Mouse (Mus musculus) left cerebral cortex, postnatal 36 days (tissue): Measurements from ENCODE around the gene Cntn5. TPM values are rescaled to one million over a fixed set of nuclear protein-coding genes. Genes with fewer than 3 reads are reported as not detected.

Experiments used
- DNase-seq, 2 experiments: peaks; one replicate each; pipeline ENCODE4 v3.0.0; 2021 to 2022; ENCODE audit warnings: low spot score in 2 of 2, mixed read lengths in 1 of 2
- intact Hi-C: fragments of 180-260 bp; cut with DNase I; formaldehyde crosslinking; loops from one replicate; pipeline ENCODE4 v1.15.1; 2025
- total RNA-seq, 2 experiments: library from RNA; stranded (reverse); gene quantifications; 2 replicates each; pipeline ENCODE4 v1.2.3; 2021

Cntn5 gene
- 10 to 100 TPM; 19.1 to 25.3 TPM for total RNA-seq

DNA sequence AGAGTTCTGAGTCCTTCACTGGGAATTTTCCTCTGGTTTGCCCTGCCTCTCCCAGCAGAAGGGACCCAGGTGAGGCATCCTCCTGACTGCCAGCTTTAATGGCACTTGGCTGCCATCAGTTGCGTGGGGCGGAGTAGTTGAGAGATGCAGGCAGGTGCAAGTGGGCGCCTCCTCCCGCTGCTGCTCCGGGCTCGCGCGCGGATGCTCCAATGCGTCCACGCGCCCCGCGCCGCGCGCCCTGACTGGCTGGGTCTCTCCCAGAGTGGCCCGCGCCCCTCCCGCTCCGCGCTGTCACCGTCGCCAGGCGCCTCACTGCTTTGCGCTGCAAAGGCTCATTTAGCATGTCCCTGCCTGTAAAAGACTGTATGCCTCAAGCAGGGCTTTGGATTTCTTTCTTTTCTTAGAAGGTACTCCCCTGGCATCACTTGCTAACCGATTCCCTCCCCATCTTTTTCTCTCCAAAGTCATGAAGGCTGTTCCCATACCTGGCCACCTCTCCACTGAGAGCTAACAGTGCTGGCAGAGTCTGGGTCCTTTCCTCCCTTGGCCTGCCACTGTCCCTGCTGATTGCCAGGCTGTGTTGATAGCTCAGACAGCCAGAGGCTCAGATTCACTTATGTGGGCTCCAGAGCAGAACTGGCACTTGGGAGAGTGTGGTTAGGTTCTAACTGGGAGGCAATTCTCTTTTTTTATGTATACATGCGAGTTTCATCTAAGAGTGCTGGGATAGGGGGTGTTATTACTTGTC lies at the start of gene Cntn5:
Gene Cntn5 (minus strand): TSS at position 160 of the 748 bp plus-strand sequence.
- intact Hi-C loops: loop anchor here (5.0 to 10.0 kb wide), 2 partner anchors 580 to 1522 kb away; no protein-coding TSS in a partner anchor
- peak; percentile 75 to 84 for DNase-seq

DNA sequence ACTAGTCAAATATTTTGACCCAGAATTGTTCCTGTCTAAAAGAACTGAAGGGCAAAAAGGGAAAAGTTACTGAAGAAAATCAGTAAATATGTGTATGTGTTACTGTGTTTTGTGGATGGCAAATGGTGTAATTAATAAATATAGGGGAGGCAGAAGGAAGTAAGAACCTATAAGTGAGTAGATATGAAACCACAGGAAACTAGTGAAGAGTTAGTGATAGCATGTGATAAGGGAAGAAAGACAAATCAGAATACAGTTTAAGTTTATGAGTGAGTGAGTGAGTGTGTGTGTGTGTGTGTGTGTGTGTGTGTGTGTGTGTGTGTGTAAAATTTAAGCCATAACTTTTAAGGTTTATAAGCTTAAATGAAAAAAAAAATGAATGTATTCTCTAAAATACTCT lies 45.9 kb upstream of the Cntn5 start:
- DNase-seq: no peak

DNA sequence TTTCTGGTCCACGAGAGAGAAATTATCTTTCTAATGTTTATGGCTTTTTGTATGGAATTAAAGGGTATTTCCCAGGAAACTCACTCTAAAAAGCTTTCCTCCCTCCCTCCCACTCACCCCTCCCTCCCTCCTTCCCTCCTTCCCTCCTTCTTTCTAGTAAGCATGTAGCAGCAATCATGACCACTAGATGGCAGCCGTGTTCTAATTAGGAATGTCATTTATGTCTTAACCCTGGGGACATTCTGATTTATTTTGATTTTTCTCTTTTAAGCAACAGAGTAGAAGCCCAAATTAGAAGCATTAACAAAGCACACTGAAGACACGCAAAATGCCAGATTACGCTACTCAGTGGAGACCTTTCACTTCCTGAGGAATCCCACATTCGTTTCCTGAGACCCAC lies 5.0 kb upstream of the Cntn5 start:
- DNase-seq: peak in 1 of 2 experiments; percentile 61
- intact Hi-C loops: loop anchor here (2.0 to 10.0 kb wide), 2 partner anchors 585 to 1967 kb away; no protein-coding TSS in a partner anchor

More for the DNA sequence above, 45.9 kb upstream of the Cntn5 start:
- intact Hi-C loops: no loop called here

DNA sequence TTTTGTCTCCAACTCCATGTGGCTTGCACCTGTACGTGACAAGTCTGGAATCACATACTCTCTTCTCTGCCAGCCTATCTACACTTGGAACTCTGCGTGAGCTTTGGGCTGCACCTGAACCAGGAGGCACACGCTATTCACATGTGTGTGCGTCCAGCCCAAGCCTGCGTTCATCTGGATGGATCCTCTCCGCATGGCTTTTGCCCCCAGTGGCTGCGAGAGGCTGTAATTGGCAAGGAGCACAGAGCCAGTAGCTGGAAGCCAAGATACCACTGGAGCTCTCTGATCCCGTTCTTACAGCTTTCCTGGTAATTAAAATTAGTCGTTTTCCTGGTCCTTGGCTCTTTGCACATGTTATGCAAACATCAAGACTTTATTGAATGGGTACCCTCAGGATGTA lies 1.1 kb upstream of the Cntn5 start:
- DNase-seq: no peak
- intact Hi-C loops: loop anchor here (10.0 kb wide), 1 partner anchor 581 kb away; no protein-coding TSS in a partner anchor

DNA sequence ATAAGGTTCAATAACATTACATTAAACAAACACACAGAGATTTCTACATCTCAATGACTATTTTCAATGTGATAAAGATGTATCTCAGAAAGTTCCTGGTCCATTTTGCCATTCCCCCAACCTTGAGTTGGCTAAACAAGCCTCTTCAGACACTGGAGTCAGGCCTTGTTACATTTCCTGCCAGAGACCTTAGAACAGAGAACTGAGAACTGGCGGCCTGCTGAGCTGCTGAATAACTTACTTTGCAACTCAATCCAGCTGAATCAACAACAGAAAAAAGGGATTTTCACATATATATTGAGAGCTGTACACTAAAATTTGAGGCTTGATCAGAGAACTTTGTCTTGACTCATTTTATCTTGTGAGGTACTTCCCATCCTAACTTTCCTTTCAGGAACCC lies 24.8 kb downstream of the Cntn5 start:
- no peak for DNase-seq
- intact Hi-C loops: no loop called here

DNA sequence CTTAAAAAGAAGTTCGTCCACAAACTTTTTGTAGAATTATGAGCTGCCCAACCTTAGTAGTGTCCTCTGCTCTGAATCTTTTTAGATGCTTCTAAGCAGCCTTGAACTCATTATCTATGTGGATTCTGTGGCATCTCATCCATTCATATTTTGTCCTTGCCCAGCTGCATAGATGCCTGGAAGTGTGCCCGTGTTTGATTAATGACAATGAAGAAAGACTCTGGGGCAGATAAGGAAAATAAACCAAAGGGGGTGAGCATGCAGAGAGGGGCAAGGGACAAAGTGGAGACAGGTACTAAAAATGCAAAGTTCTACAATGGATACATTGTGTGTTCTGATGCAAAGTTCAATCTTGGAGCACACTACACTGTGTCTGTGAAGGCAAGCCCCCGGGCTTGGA lies 30.7 kb downstream of the Cntn5 start:
- intact Hi-C loops: no loop called here
- no peak for DNase-seq

DNA sequence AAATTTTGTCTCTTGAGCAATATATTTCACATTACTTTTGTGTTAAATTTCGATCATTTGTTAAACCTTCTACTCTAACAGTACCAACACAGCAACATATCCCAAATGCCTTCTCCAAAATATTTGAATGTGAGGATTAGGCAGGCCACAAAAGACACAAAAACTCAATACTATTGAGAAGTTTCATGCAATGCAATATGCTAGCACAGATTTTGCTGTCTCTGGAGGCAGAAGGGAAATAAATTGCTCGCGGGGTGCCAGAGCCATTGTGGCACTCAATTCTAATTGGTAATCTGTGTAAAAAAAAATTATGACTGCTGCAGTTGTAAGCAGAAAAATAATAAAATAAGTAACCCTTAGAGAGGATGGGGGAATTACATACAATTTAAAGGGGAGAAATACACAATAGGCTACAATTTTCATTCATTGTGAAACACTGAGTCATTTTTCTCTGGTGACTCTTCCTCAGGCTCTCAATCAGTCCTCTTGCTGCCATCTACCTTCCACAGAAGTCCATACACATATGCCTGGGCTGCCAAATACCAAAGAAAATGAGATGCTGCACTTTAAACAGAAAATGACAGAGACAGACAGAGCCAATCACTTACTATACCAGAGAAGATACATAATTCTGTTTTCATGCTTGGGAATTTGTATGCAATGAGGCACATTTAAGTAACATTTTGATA lies 48.2 kb downstream of the Cntn5 start:
- intact Hi-C loops: no loop called here
- no peak for DNase-seq

DNA sequence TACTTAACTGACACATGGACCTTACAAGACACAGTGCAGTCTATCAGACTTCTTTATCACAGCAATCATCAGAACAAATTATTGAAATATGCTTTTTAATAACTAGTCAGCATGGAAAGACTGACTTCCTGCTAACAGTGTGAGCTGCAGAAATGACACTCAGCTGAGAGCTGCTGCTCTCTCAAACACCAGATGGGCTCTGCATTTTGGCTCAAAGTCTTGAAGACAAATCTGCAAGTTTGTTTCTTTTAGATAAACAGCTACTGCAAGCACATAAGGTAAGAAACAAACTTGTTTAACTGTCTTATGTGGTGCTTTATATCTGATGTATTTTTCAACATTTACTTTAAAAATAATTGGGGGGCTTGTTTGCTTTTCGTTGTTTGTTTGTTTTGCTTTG lies 87.9 kb downstream of the Cntn5 start:
- DNase-seq: no peak
- intact Hi-C loops: no loop called here

DNA sequence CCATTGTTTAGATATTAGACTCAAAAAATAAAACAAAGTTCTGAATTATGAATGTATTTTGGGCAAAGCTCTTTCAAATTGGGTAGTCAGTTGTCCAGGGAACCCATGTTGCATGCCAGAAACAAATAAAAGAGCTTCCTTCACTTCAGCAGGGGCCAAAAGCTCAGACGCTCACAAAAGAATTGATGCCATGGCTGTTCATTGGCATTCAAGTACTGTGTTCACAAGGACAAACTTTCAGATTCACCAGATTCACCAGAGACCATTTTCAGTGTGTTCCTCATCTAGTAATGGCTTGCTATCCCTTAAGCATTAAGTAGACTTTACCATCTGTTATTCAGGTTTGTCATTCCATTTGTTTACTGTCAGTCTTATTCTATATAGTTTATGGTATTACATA lies 107.4 kb downstream of the Cntn5 start:
- DNase-seq: no peak
- intact Hi-C loops: no loop called here

DNA sequence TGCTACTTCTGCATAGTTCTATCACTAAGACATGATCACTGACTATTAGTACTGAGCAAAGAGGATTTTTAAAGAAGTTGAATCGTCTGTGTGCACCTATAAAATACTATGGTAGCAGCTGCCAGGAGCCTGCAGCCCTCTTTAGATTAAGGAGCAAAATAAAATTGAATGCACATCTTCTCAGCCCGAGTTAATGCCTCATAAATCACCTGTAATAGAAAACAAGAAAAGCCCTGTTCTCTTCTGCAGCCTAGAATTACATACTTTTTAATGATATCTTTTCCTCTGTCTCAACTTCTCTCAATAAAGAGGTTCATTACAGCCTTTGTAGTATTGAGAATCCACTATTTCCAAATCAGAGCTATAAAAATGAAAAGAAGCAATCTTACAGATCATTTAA lies 109.5 kb downstream of the Cntn5 start:
- intact Hi-C loops: no loop called here
- DNase-seq: no peak

DNA sequence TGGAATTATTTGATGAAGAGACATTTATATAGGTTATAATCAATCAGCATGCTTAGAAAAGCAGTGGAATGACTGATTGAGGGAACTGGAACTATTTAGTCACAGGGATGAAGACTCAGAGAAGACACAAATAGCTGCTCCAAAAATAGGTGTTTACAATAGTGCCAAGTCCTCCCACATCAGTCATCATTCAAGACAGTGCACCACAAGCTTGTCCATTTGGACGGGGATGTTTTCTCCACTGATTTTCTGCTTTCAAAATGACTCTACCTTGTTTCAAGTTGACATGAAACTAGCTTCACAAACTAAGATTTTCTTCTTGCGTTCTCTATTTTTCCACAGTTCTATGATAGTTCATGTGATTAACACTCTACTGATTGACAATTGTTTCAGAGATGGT lies 172.7 kb downstream of the Cntn5 start:
- intact Hi-C loops: no loop called here
- no peak for DNase-seq

DNA sequence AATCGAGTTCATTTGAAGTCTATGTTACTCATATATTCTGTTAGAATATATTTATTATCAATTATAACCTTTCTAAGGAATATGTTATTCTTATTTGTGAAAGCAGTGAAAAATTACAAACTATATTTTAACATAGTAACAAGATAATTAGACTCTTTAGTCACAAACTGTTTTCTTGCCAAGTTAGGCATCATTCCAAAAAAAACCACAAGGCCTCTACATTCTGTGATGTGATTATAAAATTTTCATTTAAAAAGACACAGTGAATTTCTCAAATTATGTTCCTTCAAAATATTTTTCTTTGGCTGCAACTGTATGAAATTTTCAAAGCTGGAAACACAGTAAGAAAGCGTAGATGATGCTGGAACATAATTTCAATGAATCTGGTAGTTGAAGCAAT lies 180.4 kb downstream of the Cntn5 start:
- intact Hi-C loops: no loop called here
- no peak for DNase-seq

DNA sequence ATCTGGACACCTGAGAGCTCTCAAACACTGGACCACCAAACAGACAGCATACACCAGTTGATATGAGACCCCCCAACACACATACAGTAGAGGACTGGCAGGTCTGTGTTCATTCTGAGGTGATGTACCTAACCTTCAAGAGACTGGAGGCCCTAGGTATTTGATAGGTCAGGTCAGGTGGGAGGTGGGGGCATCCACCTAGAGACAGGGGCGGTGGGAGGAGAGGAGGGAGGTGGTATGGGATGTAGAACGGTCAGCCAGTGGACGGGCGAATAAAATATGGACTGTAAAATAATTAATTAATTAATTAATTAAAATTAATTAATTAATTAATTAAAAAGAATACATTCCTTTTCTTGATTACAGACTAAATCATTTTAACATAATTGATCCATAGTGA lies 182.5 kb downstream of the Cntn5 start:
- intact Hi-C loops: no loop called here
- DNase-seq: no peak

DNA sequence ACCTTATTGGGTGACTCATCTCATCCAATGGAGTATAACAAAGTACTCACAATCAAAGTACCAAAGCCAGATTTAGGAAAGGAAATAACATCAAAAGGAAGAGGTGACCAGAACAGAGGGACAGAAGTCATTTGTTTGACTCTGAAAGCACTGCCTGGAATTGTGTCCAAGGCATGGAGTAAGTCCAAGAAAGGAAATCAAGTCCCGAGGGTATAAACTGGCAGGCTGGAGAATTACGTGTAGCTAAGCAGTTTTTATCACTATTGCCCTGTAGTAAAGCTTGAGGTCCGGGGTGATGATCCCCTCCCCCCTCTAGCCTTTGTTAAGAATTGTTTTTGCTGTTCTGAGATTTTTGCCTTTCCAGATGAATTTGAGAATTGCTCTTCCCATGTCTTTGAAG lies 185.6 kb downstream of the Cntn5 start:
- intact Hi-C loops: no loop called here
- no peak for DNase-seq

DNA sequence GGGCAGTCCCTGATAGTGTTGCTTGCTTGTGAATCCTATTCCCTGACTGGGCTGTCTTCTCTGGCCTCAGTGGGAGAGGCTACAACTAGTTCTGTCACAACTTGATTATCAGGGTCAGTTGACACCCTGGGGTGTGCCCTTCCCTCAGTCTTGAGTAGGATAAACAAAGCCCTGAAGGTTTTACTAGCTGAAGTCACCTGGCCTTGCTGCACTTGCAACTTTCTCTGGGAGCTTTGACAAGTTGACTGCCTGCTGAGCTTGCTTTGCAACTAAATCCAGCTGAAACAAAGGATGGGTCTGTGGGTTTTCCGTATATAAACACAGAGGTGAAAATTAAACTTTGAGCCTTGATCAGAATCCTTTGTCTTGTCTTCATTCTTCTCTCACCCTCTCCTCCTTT lies 190.9 kb downstream of the Cntn5 start:
- DNase-seq: no peak
- intact Hi-C loops: no loop called here

DNA sequence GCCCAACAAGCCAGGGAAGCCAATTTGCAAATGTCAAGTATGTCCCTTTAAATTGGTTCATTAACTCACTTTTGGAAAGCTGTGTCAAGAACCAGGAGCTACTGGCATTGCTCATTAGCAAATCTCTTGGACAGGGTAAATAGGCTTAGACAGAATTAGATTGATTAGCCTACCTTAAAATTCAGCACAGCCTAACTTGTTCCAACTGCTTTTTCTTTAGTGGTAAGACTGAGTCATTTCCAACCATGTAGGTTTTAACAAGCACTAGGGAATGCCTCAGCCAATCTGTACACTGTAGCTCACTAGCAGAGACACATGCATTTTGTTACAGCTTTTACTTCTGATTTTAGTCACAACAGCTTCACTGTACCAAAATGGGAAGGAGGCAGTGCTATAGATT lies 222.9 kb downstream of the Cntn5 start:
- intact Hi-C loops: no loop called here
- DNase-seq: no peak

DNA sequence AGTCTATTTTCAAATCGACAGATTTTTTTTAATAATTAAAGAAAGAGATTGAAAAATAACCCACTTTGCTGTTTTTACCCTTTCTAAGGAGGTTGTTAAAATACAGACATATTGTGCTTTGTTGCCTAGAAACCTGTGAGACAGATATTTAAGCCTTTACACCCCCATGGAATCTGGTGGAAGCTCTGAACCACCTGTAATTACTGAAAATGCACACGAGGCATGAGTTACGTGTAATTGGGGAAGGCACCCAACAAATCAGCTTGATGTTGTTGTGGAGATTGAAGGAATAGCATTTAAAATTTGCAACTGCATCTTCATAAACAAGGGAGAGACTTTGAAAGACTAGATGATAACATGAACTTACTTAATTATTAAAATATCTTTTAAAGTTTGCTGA lies 223.4 kb downstream of the Cntn5 start:
- no peak for DNase-seq
- intact Hi-C loops: no loop called here

DNA sequence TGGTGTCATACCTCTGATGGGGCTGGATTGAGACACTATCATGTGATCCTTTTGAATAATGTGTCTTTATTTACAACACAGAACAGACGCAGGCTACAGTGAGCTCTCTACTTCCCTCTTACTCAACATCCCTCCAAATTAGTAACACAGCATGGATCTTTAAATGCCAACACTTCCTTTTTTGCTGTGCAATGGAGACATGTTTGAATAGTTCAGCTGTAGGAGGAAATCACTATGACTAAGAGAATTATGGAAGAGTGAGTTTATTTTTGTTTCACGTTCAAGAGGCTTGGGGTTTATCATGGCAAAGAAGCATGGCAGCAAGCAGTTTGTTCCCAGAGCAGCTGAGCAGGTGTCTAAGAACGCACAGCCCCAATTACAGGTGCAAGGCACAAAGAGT lies 235.9 kb downstream of the Cntn5 start:
- DNase-seq: no peak
- intact Hi-C loops: no loop called here

DNA sequence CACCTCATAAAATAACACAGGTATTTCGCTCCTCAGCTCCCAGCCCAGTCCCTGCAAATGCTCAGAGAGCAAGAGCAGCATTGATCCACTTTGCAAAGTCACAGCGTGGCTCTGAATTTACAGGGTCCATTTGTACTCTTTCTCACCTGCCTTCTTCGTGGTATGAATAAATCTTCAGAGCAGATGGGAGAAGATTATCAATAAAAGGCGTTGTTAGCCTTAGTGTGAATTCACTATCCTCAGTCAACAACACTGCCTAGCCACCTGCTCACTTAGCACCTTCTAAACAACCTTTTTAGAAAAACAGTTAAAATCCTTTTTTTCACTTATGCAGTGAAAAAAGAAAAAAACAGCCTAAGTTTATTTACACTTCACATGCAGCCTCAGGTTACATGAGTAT lies 237.1 kb downstream of the Cntn5 start:
- DNase-seq: no peak
- intact Hi-C loops: no loop called here

DNA sequence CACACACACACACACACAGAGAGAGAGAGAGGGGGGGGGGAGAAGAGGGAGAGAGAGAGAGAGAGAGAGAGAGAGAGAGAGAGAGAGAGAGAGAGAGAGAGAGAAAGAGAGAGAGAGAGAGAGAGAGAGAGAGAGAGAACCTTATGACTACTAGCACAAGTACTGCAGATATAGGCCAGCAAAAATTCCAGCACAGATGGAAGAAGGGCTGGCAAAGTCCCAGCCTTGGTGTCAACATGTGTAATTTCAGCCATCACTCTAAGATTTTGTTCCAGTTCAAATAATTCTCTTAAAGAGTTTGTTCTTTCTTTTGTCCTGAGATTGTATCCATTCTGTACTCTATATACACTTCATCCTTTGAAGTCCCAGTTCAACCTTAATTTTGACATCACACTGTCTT lies 238.8 kb downstream of the Cntn5 start:
- intact Hi-C loops: no loop called here
- DNase-seq: no peak

DNA sequence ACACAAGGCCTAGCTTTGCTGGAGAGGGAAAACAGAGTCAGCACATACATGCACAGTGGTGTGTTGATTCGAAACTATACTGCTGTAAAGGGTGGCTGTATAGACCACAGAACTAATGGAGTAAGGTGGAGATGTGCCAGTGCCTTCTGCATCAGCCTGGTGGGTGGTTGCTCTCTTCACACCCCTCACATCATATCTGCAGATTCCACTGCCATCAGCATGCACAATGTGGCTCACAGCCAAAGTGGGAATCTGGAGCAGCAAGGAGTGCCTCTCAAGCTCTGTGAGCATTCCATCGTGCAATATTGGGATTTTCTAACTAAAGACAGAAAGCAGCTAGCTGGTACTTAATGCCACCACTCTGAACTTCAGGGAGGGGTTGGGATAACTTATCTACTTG lies 241.5 kb downstream of the Cntn5 start:
- intact Hi-C loops: no loop called here
- peak; percentile 60 to 62 for DNase-seq
